In the genomic region with DNA sequence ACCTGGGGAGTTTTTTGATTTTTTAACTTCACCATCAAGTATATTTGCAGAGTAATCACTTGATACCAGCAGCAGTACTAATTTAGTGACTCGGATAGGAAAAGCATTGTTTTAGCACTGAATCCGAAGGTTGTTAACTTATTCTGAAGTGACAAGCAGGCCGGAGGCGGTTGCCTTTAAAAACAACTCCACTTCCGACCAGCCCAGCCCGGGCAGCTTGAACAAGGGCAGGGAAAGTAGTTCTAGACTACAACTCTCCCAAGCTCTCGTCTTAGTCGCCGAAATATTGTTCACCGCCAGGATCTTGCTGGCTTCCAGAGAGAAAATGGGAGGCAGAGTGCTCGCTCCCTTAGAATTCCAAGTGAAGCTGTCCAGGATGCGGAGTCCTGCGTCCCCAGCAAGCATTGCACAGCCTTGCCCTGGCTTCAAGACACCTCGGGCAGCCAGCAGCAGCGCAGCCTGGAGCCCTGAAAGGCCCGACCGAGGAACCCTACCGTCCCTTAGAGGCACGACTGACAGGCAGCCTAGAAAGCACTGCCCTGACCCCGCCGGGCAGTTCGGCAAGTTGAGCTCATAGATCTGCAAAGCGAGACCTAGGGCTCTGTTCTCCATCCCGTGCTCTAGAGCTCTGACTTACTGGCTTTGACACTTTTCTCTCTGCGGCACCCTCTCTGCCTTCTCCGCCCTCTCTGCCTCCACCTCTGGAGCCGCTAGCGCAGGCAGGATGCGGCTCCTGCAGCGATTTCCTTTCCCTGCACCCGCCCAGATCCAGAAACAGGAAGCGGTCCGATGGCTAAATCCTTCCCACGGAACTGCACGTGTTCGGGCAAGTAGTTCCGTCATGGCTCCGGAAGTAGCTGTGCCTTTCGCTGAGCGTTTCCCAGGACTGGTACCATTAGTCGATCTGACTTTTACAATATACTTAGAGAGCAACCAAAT, we compare ENCODE assay signal across 8 mouse cellular contexts. TPM values are rescaled to one million over a fixed set of nuclear protein-coding genes. Genes with fewer than 3 reads are reported as not detected.
DNase-seq lines count a peak whose midpoint lies in the region; ATAC-seq lines count a peak whose summit lies in the region.

A gene (minus strand): TSS at position 786 of the 939 bp plus-strand sequence.

- peaks cover 16% of the 10 kb centered on the region for H3K36me3 ChIP-seq in heart, embryonic 13.5 days
- peaks cover 13% of the 10 kb centered on the region for H3K36me3 ChIP-seq in liver, embryonic 12.5 days
- H3K36me3 ChIP-seq in stomach, embryonic 15.5 days = no peaks in the 10 kb centered on the region

- H3K9ac ChIP-seq in heart, embryonic 13.5 days = peak within 1 kb of the TSS; percentile 97
- peak within 1 kb of the TSS; percentile 81 for H3K9ac ChIP-seq in liver, embryonic 12.5 days
- peak within 1 kb of the TSS; percentile 80 for H3K9ac ChIP-seq in stomach, embryonic 15.5 days

- H3K27ac ChIP-seq in brown adipose tissue, adult 24 weeks (replicated peaks; ENCODE audit: low read depth, low read length) = peak within 1 kb of the TSS; percentile 87
- H3K27ac ChIP-seq in heart, embryonic 13.5 days (replicated peaks) = peak within 1 kb of the TSS; percentile 90
- H3K27ac ChIP-seq in liver, embryonic 12.5 days = peak within 1 kb of the TSS; percentile 83
- H3K27ac ChIP-seq in stomach, embryonic 15.5 days = peak within 1 kb of the TSS; percentile 87

- 1% methylated on average over 41 of the region's 41 CpGs for WGBS in heart, embryonic 13.5 days
- WGBS in liver, embryonic 12.5 days (ENCODE audit: insufficient replicate concordance) = under 1% methylated on average over 41 of the region's 41 CpGs
- 2% methylated on average over 41 of the region's 41 CpGs for WGBS in stomach, embryonic 15.5 days

- H3K9me3 ChIP-seq in heart, embryonic 13.5 days = no peaks in the 10 kb centered on the region
- no peaks in the 10 kb centered on the region for H3K9me3 ChIP-seq in liver, embryonic 12.5 days (replicated peaks)
- no peaks in the 10 kb centered on the region for H3K9me3 ChIP-seq in stomach, embryonic 15.5 days

- H3K4me3 ChIP-seq in brown adipose tissue, adult 24 weeks (ENCODE audit: insufficient read depth, low read depth, low read length) = peak within 1 kb of the TSS; percentile 99
- H3K4me3 ChIP-seq in heart, embryonic 13.5 days = peak within 1 kb of the TSS; percentile 95
- peak within 1 kb of the TSS; percentile 74 for H3K4me3 ChIP-seq in liver, embryonic 12.5 days
- peak within 1 kb of the TSS; percentile 65 for H3K4me3 ChIP-seq in stomach, embryonic 15.5 days (replicated peaks)

- DNase-seq in CD4-positive, CD25-positive, alpha-beta regulatory T cell, adult 2 months (ENCODE audit: low read depth, low spot score) = peak; percentile 96
- DNase-seq in fat pad, adult 2 months (ENCODE audit: extremely low read depth, low read depth, low spot score) = peak; percentile 37
- DNase-seq in kidney, postnatal 10 days = peak; percentile 96
- DNase-seq in natural killer cell, adult 2 months (ENCODE audit: low spot score in 2 of 2) = peak; percentile 88 to 91

- peaks cover 2% of the 10 kb centered on the region for H3K4me1 ChIP-seq in brown adipose tissue, adult 24 weeks (ENCODE audit: control insufficient read depth, insufficient read depth, insufficient read length, low read length)
- H3K4me1 ChIP-seq in heart, embryonic 13.5 days = peaks cover 12% of the 10 kb centered on the region
- H3K4me1 ChIP-seq in liver, embryonic 12.5 days = peaks cover 12% of the 10 kb centered on the region
- no peaks in the 10 kb centered on the region for H3K4me1 ChIP-seq in stomach, embryonic 15.5 days

- peak; percentile 83 for ATAC-seq in heart, embryonic 13.5 days (ENCODE audit: extremely low read depth, insufficient number of reproducible peaks, low FRiP score, low TSS enrichment)
- peak; percentile 94 for ATAC-seq in liver, embryonic 12.5 days
- ATAC-seq in stomach, embryonic 15.5 days (ENCODE audit: insufficient read depth, low FRiP score, low read depth) = peak; percentile 94

- H3K27me3 ChIP-seq in heart, embryonic 13.5 days (replicated peaks) = peaks cover 7% of the 10 kb centered on the region; the same call in 1 of the 2 replicates
- H3K27me3 ChIP-seq in liver, embryonic 12.5 days (replicated peaks) = peaks cover 4% of the 10 kb centered on the region; the same call in 1 of the 2 replicates
- no peaks in the 10 kb centered on the region for H3K27me3 ChIP-seq in stomach, embryonic 15.5 days (replicated peaks)

- peak within 1 kb of the TSS; percentile 84 for H3K4me2 ChIP-seq in heart, embryonic 13.5 days
- H3K4me2 ChIP-seq in liver, embryonic 12.5 days = peak within 1 kb of the TSS; percentile 76
- peak within 1 kb of the TSS; percentile 79 for H3K4me2 ChIP-seq in stomach, embryonic 15.5 days

RNA-seq across cellular contexts. Expression of the gene that starts here (rescaled TPM):
- 6.7 and 7.8 TPM in 2 replicates for polyA plus RNA-seq in brown adipose tissue, adult 24 weeks (2012; ENCODE audit: insufficient read depth, insufficient read length, missing spikeins)
- 10.4 and 11.5 TPM in 2 replicates for polyA plus RNA-seq in heart, embryonic 13.5 days (2015; fragmentation: Nextera tagmentation; extraction: Ambion mirVana)
- 9.6 and 10.8 TPM in 2 replicates for polyA plus RNA-seq in liver, embryonic 12.5 days (2016; fragmentation: Nextera tagmentation; extraction: Ambion mirVana)
- polyA plus RNA-seq in stomach, embryonic 15.5 days (2015; fragmentation: Nextera tagmentation; extraction: Ambion mirVana) = 13.3 and 13.6 TPM in 2 replicates

Comparison
In these comparisons a context has a peak if more than half of its experiments do, and no peak if none do; other contexts are left out.
1. Peak in every context shown above with its lines: DNase-seq, ATAC-seq, H3K4me3 ChIP-seq and H3K27ac ChIP-seq.
2. DNase-seq: peak in every context shown above with its lines; median percentile 96 in CD4-positive, CD25-positive, alpha-beta regulatory T cell, adult 2 months; 96 in kidney, postnatal 10 days; 90 in natural killer cell, adult 2 months; 37 in fat pad, adult 2 months.